Mouse (Mus musculus): ENCODE measurements around the gene Prps2. TPM values are rescaled to one million over a fixed set of nuclear protein-coding genes. Genes with fewer than 3 reads are reported as not detected.

The Prps2 gene
- polyA plus RNA-seq, 1 experiment from 2014 or later = 17.7 TPM

GRCm38 (mm10) chrX:167346440-167346839 is 36.1 kb downstream of the Prps2 start:
- H3K9ac ChIP-seq = no peak overlapping the region
- H3K9me3 ChIP-seq = no peaks in the 10 kb centered on the region
- no peaks in the 10 kb centered on the region for H3K4me1 ChIP-seq
- H3K36me3 ChIP-seq = no peaks in the 10 kb centered on the region
- ATAC-seq (ENCODE audit: insufficient number of reproducible peaks, insufficient read depth, low FRiP score, low TSS enrichment, low read depth) = no peak
- no peak overlapping the region for H3K27ac ChIP-seq
- H3K4me3 ChIP-seq = no peak overlapping the region
- peaks cover 29% of the 10 kb centered on the region for H3K27me3 ChIP-seq
- WGBS = 73% methylated on average over 1 of the region's 1 CpGs
- H3K4me2 ChIP-seq = no peak overlapping the region

- Histone ChIP-seq H3K4me2 (no peak overlapping the region), H3K27ac (no peak overlapping the region), H3K36me3 (no peaks in the 10 kb centered on the region), H3K4me3 (no peak overlapping the region), H3K27me3 (peaks cover 38% of the 10 kb centered on the region), H3K4me1 (no peaks in the 10 kb centered on the region), H3K9ac (no peak overlapping the region), H3K9me3 (no peaks in the 10 kb centered on the region)
- no peak for ATAC-seq (ENCODE audit: insufficient number of reproducible peaks, insufficient read depth, low FRiP score, low TSS enrichment, low read depth)
- 74% methylated on average over 1 of the region's 1 CpGs for WGBS
These were observed 38.2 kb downstream of the Prps2 start for GRCm38 (mm10) chrX:167344356-167344755.

GRCm38 (mm10) chrX:167341811-167342210 is 40.7 kb downstream of the Prps2 start:
- Histone ChIP-seq H3K4me3 (no peak overlapping the region), H3K27me3 (peaks cover 33% of the 10 kb centered on the region), H3K4me1 (no peaks in the 10 kb centered on the region), H3K4me2 (no peak overlapping the region), H3K9me3 (no peaks in the 10 kb centered on the region), H3K9ac (no peak overlapping the region), H3K27ac (no peak overlapping the region), H3K36me3 (no peaks in the 10 kb centered on the region)
- 82% methylated on average over 3 of the region's 3 CpGs for WGBS
- ATAC-seq (ENCODE audit: insufficient number of reproducible peaks, insufficient read depth, low FRiP score, low TSS enrichment, low read depth) = no peak

- 84% methylated on average over 2 of the region's 2 CpGs for WGBS
- ATAC-seq (ENCODE audit: insufficient number of reproducible peaks, insufficient read depth, low FRiP score, low TSS enrichment, low read depth) = no peak
- Histone ChIP-seq H3K4me3 (no peak overlapping the region), H3K9me3 (no peaks in the 10 kb centered on the region), H3K9ac (no peak overlapping the region), H3K27me3 (peaks cover 27% of the 10 kb centered on the region), H3K27ac (no peak overlapping the region), H3K4me2 (no peak overlapping the region), H3K36me3 (no peaks in the 10 kb centered on the region), H3K4me1 (no peaks in the 10 kb centered on the region)
These were observed 42.4 kb downstream of the Prps2 start for GRCm38 (mm10) chrX:167340190-167340589.

GRCm38 (mm10) chrX:167337990-167338389 is 44.6 kb downstream of the Prps2 start:
- Histone ChIP-seq H3K4me2 (no peak overlapping the region), H3K27ac (no peak overlapping the region), H3K9me3 (no peaks in the 10 kb centered on the region), H3K4me1 (no peaks in the 10 kb centered on the region), H3K4me3 (no peak overlapping the region), H3K36me3 (no peaks in the 10 kb centered on the region), H3K27me3 (peaks cover 18% of the 10 kb centered on the region), H3K9ac (no peak overlapping the region)
- 92% methylated on average over 1 of the region's 1 CpGs for WGBS
- ATAC-seq (ENCODE audit: insufficient number of reproducible peaks, insufficient read depth, low FRiP score, low TSS enrichment, low read depth) = no peak

- Histone ChIP-seq H3K27ac (no peak overlapping the region), H3K27me3 (peaks cover 7% of the 10 kb centered on the region), H3K4me1 (no peaks in the 10 kb centered on the region), H3K4me2 (no peak overlapping the region), H3K9ac (no peak overlapping the region), H3K4me3 (no peak overlapping the region), H3K9me3 (no peaks in the 10 kb centered on the region), H3K36me3 (no peaks in the 10 kb centered on the region)
- 84% methylated on average over 1 of the region's 1 CpGs for WGBS
- no peak for ATAC-seq (ENCODE audit: insufficient number of reproducible peaks, insufficient read depth, low FRiP score, low TSS enrichment, low read depth)
These were observed 48.0 kb downstream of the Prps2 start for GRCm38 (mm10) chrX:167334571-167334970.

- Histone ChIP-seq H3K4me3 (no peak overlapping the region), H3K9ac (no peak overlapping the region), H3K4me1 (no peaks in the 10 kb centered on the region), H3K4me2 (no peak overlapping the region), H3K27me3 (peaks cover 18% of the 10 kb centered on the region), H3K9me3 (no peaks in the 10 kb centered on the region), H3K27ac (no peak overlapping the region), H3K36me3 (no peaks in the 10 kb centered on the region)
- WGBS = 92% methylated on average over 1 of the region's 1 CpGs
- ATAC-seq (ENCODE audit: insufficient number of reproducible peaks, insufficient read depth, low FRiP score, low TSS enrichment, low read depth) = no peak
These were observed 49.9 kb downstream of the Prps2 start for GRCm38 (mm10) chrX:167332607-167333006.

- H3K9me3 ChIP-seq = no peaks in the 10 kb centered on the region
- H3K4me2 ChIP-seq = no peak overlapping the region
- no peaks in the 10 kb centered on the region for H3K4me1 ChIP-seq
- H3K4me3 ChIP-seq = no peak overlapping the region
- H3K9ac ChIP-seq = no peak overlapping the region
- 71% methylated on average over 4 of the region's 4 CpGs for WGBS
- peaks cover 19% of the 10 kb centered on the region for H3K27me3 ChIP-seq
- H3K36me3 ChIP-seq = no peaks in the 10 kb centered on the region
- H3K27ac ChIP-seq = no peak overlapping the region
- no peak for ATAC-seq (ENCODE audit: insufficient number of reproducible peaks, insufficient read depth, low FRiP score, low TSS enrichment, low read depth)
These were observed 51.6 kb downstream of the Prps2 start for GRCm38 (mm10) chrX:167330993-167331392.

- H3K36me3 ChIP-seq = no peaks in the 10 kb centered on the region
- H3K4me3 ChIP-seq = no peak within 1 kb of the TSS
- H3K27me3 ChIP-seq = peaks cover 25% of the 10 kb centered on the region
- no peak within 1 kb of the TSS for H3K9ac ChIP-seq
- no peaks in the 10 kb centered on the region for H3K4me1 ChIP-seq
- ATAC-seq (ENCODE audit: insufficient number of reproducible peaks, insufficient read depth, low FRiP score, low TSS enrichment, low read depth) = no peak
- no peaks in the 10 kb centered on the region for H3K9me3 ChIP-seq
- H3K27ac ChIP-seq = no peak within 1 kb of the TSS
- no peak within 1 kb of the TSS for H3K4me2 ChIP-seq
- 68% methylated on average over 6 of the region's 6 CpGs for WGBS
These were observed 52.1 kb downstream of the Prps2 start, which contains the start of gene Tlr7 for GRCm38 (mm10) chrX:167330399-167330798. Tlr7 (minus strand) TSS chrX:167330558.

- peaks cover 28% of the 10 kb centered on the region for H3K27me3 ChIP-seq
These were observed 52.9 kb downstream of the Prps2 start for GRCm38 (mm10) chrX:167329620-167330019.

GRCm38 (mm10) chrX:167329098-167329497 is 53.5 kb downstream of the Prps2 start:
- WGBS = 61% methylated on average over 1 of the region's 1 CpGs

More at GRCm38 (mm10) chrX:167329620-167330019, 52.9 kb downstream of the Prps2 start:
- no peak for ATAC-seq (ENCODE audit: insufficient number of reproducible peaks, insufficient read depth, low FRiP score, low TSS enrichment, low read depth)
- WGBS = 96% methylated on average over 1 of the region's 1 CpGs
- Histone ChIP-seq H3K4me2 (no peak overlapping the region), H3K9me3 (no peaks in the 10 kb centered on the region), H3K27ac (no peak overlapping the region), H3K9ac (no peak overlapping the region), H3K36me3 (no peaks in the 10 kb centered on the region), H3K4me3 (no peak overlapping the region), H3K4me1 (no peaks in the 10 kb centered on the region)

GRCm38 (mm10) chrX:167328519-167328918 is 54.0 kb downstream of the Prps2 start:
- 86% methylated on average over 3 of the region's 3 CpGs for WGBS
- H3K9me3 ChIP-seq = no peaks in the 10 kb centered on the region
- no peak overlapping the region for H3K27ac ChIP-seq
- H3K27me3 ChIP-seq = peaks cover 29% of the 10 kb centered on the region
- no peak overlapping the region for H3K4me2 ChIP-seq
- H3K36me3 ChIP-seq = no peaks in the 10 kb centered on the region
- no peak for ATAC-seq (ENCODE audit: insufficient number of reproducible peaks, insufficient read depth, low FRiP score, low TSS enrichment, low read depth)
- no peak overlapping the region for H3K4me3 ChIP-seq
- H3K4me1 ChIP-seq = no peaks in the 10 kb centered on the region
- H3K9ac ChIP-seq = no peak overlapping the region

More at GRCm38 (mm10) chrX:167329098-167329497, 53.5 kb downstream of the Prps2 start:
- H3K9me3 ChIP-seq = no peaks in the 10 kb centered on the region
- H3K4me3 ChIP-seq = no peak overlapping the region
- H3K9ac ChIP-seq = no peak overlapping the region
- H3K27me3 ChIP-seq = peaks cover 28% of the 10 kb centered on the region
- H3K4me2 ChIP-seq = no peak overlapping the region
- no peak overlapping the region for H3K27ac ChIP-seq
- no peaks in the 10 kb centered on the region for H3K36me3 ChIP-seq
- ATAC-seq (ENCODE audit: insufficient number of reproducible peaks, insufficient read depth, low FRiP score, low TSS enrichment, low read depth) = no peak
- no peaks in the 10 kb centered on the region for H3K4me1 ChIP-seq

- no peaks in the 10 kb centered on the region for H3K4me1 ChIP-seq
- H3K27me3 ChIP-seq = peaks cover 42% of the 10 kb centered on the region
- H3K9me3 ChIP-seq = no peaks in the 10 kb centered on the region
- H3K4me3 ChIP-seq = no peak overlapping the region
- WGBS = 31% methylated on average over 1 of the region's 1 CpGs
- no peak for ATAC-seq (ENCODE audit: insufficient number of reproducible peaks, insufficient read depth, low FRiP score, low TSS enrichment, low read depth)
- H3K4me2 ChIP-seq = no peak overlapping the region
- no peaks in the 10 kb centered on the region for H3K36me3 ChIP-seq
- no peak overlapping the region for H3K9ac ChIP-seq
- no peak overlapping the region for H3K27ac ChIP-seq
These were observed 58.8 kb downstream of the Prps2 start for GRCm38 (mm10) chrX:167323742-167324141.
